Mouse (Mus musculus) heart, adult 10 weeks (tissue): ENCODE measurements around the gene Olfr447. TPM values are rescaled to one million over a fixed set of nuclear protein-coding genes. Genes with fewer than 3 reads are reported as not detected.

ENCODE experiments used
- polyA plus RNA-seq: library from polyadenylated mRNA; stranded (reverse); fragments of 350-450 nt; fragmentation: Illumina TruSeq; extraction: RNeasy Lipid Tissue Mini Kit (QIAGEN cat#74804); gene quantifications from one replicate; pipeline ENCODE4 v1.2.3, GENCODE M21; 2014; ENCODE audit warnings: low read depth, low replicate concordance

Olfr447 gene
- polyA plus RNA-seq, result not detected

DNA sequence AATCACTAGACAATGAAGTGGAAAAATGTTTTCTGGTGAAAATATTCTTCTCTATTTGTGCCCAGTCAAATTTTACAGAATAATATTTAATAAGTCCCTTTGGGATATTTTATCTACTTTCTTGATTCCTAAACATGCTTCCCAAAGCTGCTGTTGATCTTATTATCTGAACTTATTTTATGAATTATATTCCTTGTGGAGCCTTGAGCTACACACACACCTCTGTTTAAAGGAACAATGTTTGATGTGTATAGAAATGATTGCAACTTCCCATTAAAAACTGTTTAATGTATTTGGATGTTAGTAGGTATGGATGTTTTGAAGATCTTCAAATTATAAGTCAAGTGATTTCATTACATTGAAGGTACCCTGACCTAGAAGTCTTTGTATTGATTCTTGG is at the start of gene Olfr447:
Gene Olfr447 (plus strand): TSS at position 301 of the 400 bp plus-strand sequence.

DNA sequence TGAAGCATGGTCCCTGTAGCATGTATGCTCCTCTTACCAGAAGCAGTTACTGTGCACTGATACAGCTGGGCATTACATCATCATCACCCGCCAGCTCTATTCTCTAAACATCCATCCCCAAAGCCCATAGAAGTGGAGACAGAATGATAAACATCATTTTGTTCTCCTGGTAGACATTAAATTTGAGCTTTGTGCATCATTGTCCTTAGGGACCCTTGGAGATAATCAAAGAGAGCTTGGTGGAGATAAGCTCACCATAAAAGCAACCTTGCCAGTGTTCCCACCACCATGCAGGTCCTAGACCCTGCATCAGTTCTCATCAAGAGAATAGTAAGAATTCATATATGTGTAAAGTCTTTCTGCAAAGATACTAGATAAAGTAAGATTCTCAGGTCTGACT is 18.5 kb upstream of the Olfr447 start, which contains the start of gene Olfr448:
Gene Olfr448 (plus strand): TSS at position 301 of the 400 bp plus-strand sequence.

DNA sequence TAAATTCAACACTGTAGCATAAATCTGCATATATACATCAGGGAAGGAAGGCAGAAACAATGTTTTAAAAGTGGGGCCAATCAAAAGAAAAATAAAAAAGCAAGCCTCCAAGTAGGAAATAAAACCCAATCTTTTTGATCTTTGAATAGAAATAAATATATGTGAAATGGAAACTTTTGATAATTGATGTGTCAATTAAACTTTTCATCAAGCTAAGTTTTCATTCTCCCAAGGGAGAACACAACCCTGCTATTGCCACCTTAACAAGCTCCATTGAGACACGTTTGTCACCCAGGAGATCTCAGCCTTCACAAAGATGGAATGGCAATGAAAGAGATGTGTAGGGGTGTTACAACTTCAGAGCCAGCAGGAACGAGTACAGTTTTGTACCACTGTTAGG is 12.4 kb downstream of the Olfr447 start, which contains the start of gene Olfr446:
Gene Olfr446 (plus strand): TSS at position 301 of the 400 bp plus-strand sequence.

DNA sequence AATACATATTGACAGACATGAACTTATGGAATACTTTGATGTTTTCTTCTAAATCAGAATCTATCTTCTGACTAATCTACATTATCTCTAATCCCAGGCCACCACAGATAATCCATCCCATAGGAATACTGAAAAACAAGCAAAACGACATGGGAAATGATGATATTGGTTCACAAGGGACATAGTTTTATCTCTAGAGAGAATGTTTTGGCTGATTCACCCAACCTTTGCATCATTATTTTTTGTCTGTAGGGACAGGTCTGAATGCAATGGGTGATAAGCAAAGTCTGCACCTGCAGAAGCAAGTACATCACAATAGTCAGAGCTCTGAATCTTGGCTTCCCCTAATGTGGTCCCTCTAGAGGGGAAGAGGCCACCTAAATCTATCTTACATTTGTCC is 40.1 kb downstream of the Olfr447 start, which contains the start of gene Olfr444:
Gene Olfr444 (plus strand): TSS at position 301 of the 400 bp plus-strand sequence.

Other genes with a start within 250 kb of the Olfr447 start
- 10.7 TPM for gene Tcaf1, start 198.8 kb upstream of the Olfr447 start, polyA plus RNA-seq
- not detected for gene Olfr453, start 169.5 kb upstream of the Olfr447 start, polyA plus RNA-seq
- gene Olfr38, start 152.5 kb upstream of the Olfr447 start, polyA plus RNA-seq, result not detected
- not detected for gene Olfr452, start 123.8 kb upstream of the Olfr447 start, polyA plus RNA-seq
- not detected for gene Olfr450, start 96.9 kb upstream of the Olfr447 start, polyA plus RNA-seq
- gene Olfr449, start 74.5 kb upstream of the Olfr447 start, polyA plus RNA-seq, result not detected
- not detected for gene Olfr448, start 18.4 kb upstream of the Olfr447 start, polyA plus RNA-seq
- gene Olfr446, start 12.5 kb downstream of the Olfr447 start, polyA plus RNA-seq, result not detected
- gene Olfr444, start 40.2 kb downstream of the Olfr447 start, polyA plus RNA-seq, result not detected
- not detected for gene Olfr441, start 197.5 kb downstream of the Olfr447 start, polyA plus RNA-seq
- gene Olfr237-ps1, start 237.7 kb downstream of the Olfr447 start, polyA plus RNA-seq, result not detected